In the genomic region with DNA sequence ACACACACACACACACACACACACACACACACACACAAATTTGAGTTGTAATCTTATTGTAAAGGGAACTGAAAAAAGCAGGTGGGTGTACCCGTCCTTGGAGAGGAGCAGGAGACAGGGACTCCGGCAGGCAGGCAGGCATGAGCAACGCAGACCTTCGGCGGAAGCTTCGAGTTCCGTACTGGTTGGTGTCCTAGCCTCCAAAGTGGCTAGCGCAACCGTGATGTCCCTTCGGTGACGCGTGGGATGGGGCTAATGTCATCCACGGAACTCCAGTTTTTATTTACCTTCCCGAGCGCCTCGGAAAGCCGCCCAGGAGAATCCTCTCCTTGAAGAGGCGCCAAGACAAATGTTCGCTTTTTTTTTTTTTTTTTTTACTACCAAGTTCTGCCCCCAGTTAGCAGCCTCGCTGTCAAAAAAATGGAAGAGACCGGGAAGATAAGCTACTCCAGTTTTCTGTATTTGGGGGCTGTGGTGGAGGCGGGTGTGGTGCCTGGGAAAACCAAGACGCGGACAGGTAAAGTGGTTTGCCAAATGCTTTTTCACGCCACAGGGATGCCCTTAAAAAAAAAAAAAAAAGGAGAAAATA, we compare ENCODE assay signal across 8 mouse cellular contexts. TPM values are rescaled to one million over a fixed set of nuclear protein-coding genes. Genes with fewer than 3 reads are reported as not detected.
A peak's percentile ranks its signal among the peaks of the same experiment; 100 is the strongest.
DNase-seq lines count a peak whose midpoint lies in the region; ATAC-seq and TF ChIP-seq lines count a peak whose summit lies in the region.

No protein-coding gene starts in this region.

- no peaks in the 10 kb centered on the region for H3K9me3 ChIP-seq in heart, embryonic 10.5 days
- no peaks in the 10 kb centered on the region for H3K9me3 ChIP-seq in E14TG2a.4 (ENCODE audit: low read length)
- no peaks in the 10 kb centered on the region for H3K9me3 ChIP-seq in forebrain, embryonic 11.5 days (ENCODE audit: control insufficient read depth, low read length)
- no peaks in the 10 kb centered on the region for H3K9me3 ChIP-seq in limb, embryonic 12.5 days
- no peaks in the 10 kb centered on the region for H3K9me3 ChIP-seq in neural tube, embryonic 14.5 days (ENCODE audit: control insufficient read depth, low read length)

- WGBS in heart, embryonic 10.5 days: 1% methylated on average over 25 of the region's 25 CpGs
- WGBS in forebrain, embryonic 11.5 days: 2% methylated on average over 25 of the region's 25 CpGs
- 1% methylated on average over 25 of the region's 25 CpGs for WGBS in limb, embryonic 12.5 days
- 2% methylated on average over 25 of the region's 25 CpGs for WGBS in neural tube, embryonic 14.5 days

- DNase-seq in heart, embryonic 10.5 days (ENCODE audit: low spot score): no peak
- no peak for DNase-seq in heart, adult 11 months
- DNase-seq in forebrain, embryonic 11.5 days (ENCODE audit: low spot score): peak; percentile 68
- DNase-seq in left cerebral cortex, adult 18-20 months (ENCODE audit: low spot score in 2 of 2): no peak
- DNase-seq in adipocyte (ENCODE audit: low spot score): no peak

- H3K27me3 ChIP-seq in heart, embryonic 10.5 days (ENCODE audit: insufficient read depth, poor library complexity, severe bottlenecking): no peaks in the 10 kb centered on the region
- peaks cover 12% of the 10 kb centered on the region for H3K27me3 ChIP-seq in E14TG2a.4 (ENCODE audit: insufficient read depth, low read length)
- no peaks in the 10 kb centered on the region for H3K27me3 ChIP-seq in forebrain, embryonic 11.5 days (ENCODE audit: control insufficient read depth, insufficient read depth, low read length)
- H3K27me3 ChIP-seq in limb, embryonic 12.5 days: no peaks in the 10 kb centered on the region
- H3K27me3 ChIP-seq in neural tube, embryonic 14.5 days (ENCODE audit: control insufficient read depth, insufficient read depth, low read length): no peaks in the 10 kb centered on the region

- TF ChIP-seq CTCF in E14TG2a.4 (conservative IDR thresholded peaks at IDR 0.05; ENCODE audit: low read length): no peak

- peak overlapping the region; percentile 64 for H3K9ac ChIP-seq in forebrain, embryonic 11.5 days (ENCODE audit: low read length)
- peak overlapping the region; percentile 53 for H3K9ac ChIP-seq in limb, embryonic 12.5 days (replicated peaks)
- H3K9ac ChIP-seq in neural tube, embryonic 14.5 days (replicated peaks; ENCODE audit: low read depth, low read length): 0 out of 2 replicates have a peak overlapping the region, but pooled peaks have one; percentile 37

- H3K36me3 ChIP-seq in heart, embryonic 10.5 days: no peaks in the 10 kb centered on the region
- H3K36me3 ChIP-seq in E14TG2a.4 (ENCODE audit: insufficient read depth, low read length): no peaks in the 10 kb centered on the region
- H3K36me3 ChIP-seq in forebrain, embryonic 11.5 days (ENCODE audit: control insufficient read depth, insufficient read depth, low read length): no peaks in the 10 kb centered on the region
- no peaks in the 10 kb centered on the region for H3K36me3 ChIP-seq in limb, embryonic 12.5 days
- no peaks in the 10 kb centered on the region for H3K36me3 ChIP-seq in neural tube, embryonic 14.5 days (ENCODE audit: control insufficient read depth, insufficient read depth, low read length)

- peak overlapping the region; percentile 65 for H3K4me3 ChIP-seq in heart, embryonic 10.5 days
- peak overlapping the region; percentile 78 for H3K4me3 ChIP-seq in E14TG2a.4 (replicated peaks; ENCODE audit: low read length)
- H3K4me3 ChIP-seq in forebrain, embryonic 11.5 days (ENCODE audit: low read depth, low read length): peak overlapping the region; percentile 38
- H3K4me3 ChIP-seq in limb, embryonic 12.5 days (replicated peaks): peak overlapping the region; percentile 53
- peak overlapping the region; percentile 29 for H3K4me3 ChIP-seq in neural tube, embryonic 14.5 days (ENCODE audit: low read depth, low read length)

- H3K4me2 ChIP-seq in forebrain, embryonic 11.5 days (ENCODE audit: low read depth, low read length, severe bottlenecking): peak overlapping the region; percentile 94
- peak overlapping the region; percentile 93 for H3K4me2 ChIP-seq in limb, embryonic 12.5 days
- H3K4me2 ChIP-seq in neural tube, embryonic 14.5 days (ENCODE audit: low read depth, low read length): peak overlapping the region; percentile 78

- peak overlapping the region; percentile 92 for H3K27ac ChIP-seq in heart, embryonic 10.5 days
- H3K27ac ChIP-seq in forebrain, embryonic 11.5 days (ENCODE audit: low read depth, low read length): peak overlapping the region; percentile 37; the same call in 1 of the 2 replicates
- H3K27ac ChIP-seq in limb, embryonic 12.5 days: peak overlapping the region; percentile 78
- no peak overlapping the region for H3K27ac ChIP-seq in neural tube, embryonic 14.5 days (ENCODE audit: low read depth, low read length)

- peak; percentile 28 for ATAC-seq in forebrain, embryonic 11.5 days (replicated peaks; ENCODE audit: low FRiP score)
- ATAC-seq in limb, embryonic 12.5 days (ENCODE audit: insufficient number of reproducible peaks, insufficient read depth, low FRiP score, low TSS enrichment, low read depth): no peak
- ATAC-seq in neural tube, embryonic 14.5 days (ENCODE audit: low read depth): peak; percentile 23; the same call in 1 of the 2 replicates

- peaks cover 54% of the 10 kb centered on the region for H3K4me1 ChIP-seq in heart, embryonic 10.5 days
- H3K4me1 ChIP-seq in E14TG2a.4 (replicated peaks; ENCODE audit: low read depth, low read length): peaks cover 90% of the 10 kb centered on the region
- H3K4me1 ChIP-seq in forebrain, embryonic 11.5 days (replicated peaks; ENCODE audit: control insufficient read depth, insufficient read depth, low read length): peaks cover 17% of the 10 kb centered on the region
- peaks cover 41% of the 10 kb centered on the region for H3K4me1 ChIP-seq in limb, embryonic 12.5 days (replicated peaks)
- H3K4me1 ChIP-seq in neural tube, embryonic 14.5 days (ENCODE audit: control insufficient read depth, insufficient read depth, low read length): peaks cover 15% of the 10 kb centered on the region

RNA-seq across cellular contexts. Expression of gene Msl1, which starts 6.0 kb away (rescaled TPM):
- polyA plus RNA-seq in heart, embryonic 10.5 days (2016; fragmentation: Nextera tagmentation; extraction: Ambion mirVana): 14.0 and 21.6 TPM in 2 replicates
- 24.0 and 28.4 TPM in 2 replicates for polyA plus RNA-seq in forebrain, embryonic 11.5 days (2014; fragmentation: Nextera tagmentation; extraction: Ambion mirVana)
- polyA plus RNA-seq in limb, embryonic 12.5 days (2016; fragmentation: Nextera tagmentation; extraction: Ambion mirVana): 32.7 and 35.3 TPM in 2 replicates
- polyA plus RNA-seq in neural tube, embryonic 14.5 days (2014; fragmentation: Nextera tagmentation; extraction: Ambion mirVana): 24.2 and 26.9 TPM in 2 replicates
- total RNA-seq in left cerebral cortex, adult 18-20 months (2021): 100 to 1,000 TPM; 182 to 185 TPM

RNA-seq across cellular contexts. Expression of gene Nr1d1, which starts 14.2 kb away (rescaled TPM):
- 3.6 and 5.9 TPM in 2 replicates for polyA plus RNA-seq in heart, embryonic 10.5 days (2016; fragmentation: Nextera tagmentation; extraction: Ambion mirVana)
- polyA plus RNA-seq in forebrain, embryonic 11.5 days (2014; fragmentation: Nextera tagmentation; extraction: Ambion mirVana): 1.0 and 1.6 TPM in 2 replicates
- polyA plus RNA-seq in limb, embryonic 12.5 days (2016; fragmentation: Nextera tagmentation; extraction: Ambion mirVana): 0.79 and 1.0 TPM in 2 replicates
- 3.8 and 3.9 TPM in 2 replicates for polyA plus RNA-seq in neural tube, embryonic 14.5 days (2014; fragmentation: Nextera tagmentation; extraction: Ambion mirVana)
- 100 to 1,000 TPM in 1 of 2 experiments, 10 to 100 TPM in 1; 87.2 to 122 TPM for total RNA-seq in left cerebral cortex, adult 18-20 months (2021)

RNA-seq across cellular contexts. Expression of gene Casc3, which starts 15.4 kb away (rescaled TPM):
- 29.5 and 37.2 TPM in 2 replicates for polyA plus RNA-seq in heart, embryonic 10.5 days (2016; fragmentation: Nextera tagmentation; extraction: Ambion mirVana)
- 59.9 and 63.2 TPM in 2 replicates for polyA plus RNA-seq in forebrain, embryonic 11.5 days (2014; fragmentation: Nextera tagmentation; extraction: Ambion mirVana)
- 48.1 and 54.1 TPM in 2 replicates for polyA plus RNA-seq in limb, embryonic 12.5 days (2016; fragmentation: Nextera tagmentation; extraction: Ambion mirVana)
- 47.9 and 54.1 TPM in 2 replicates for polyA plus RNA-seq in neural tube, embryonic 14.5 days (2014; fragmentation: Nextera tagmentation; extraction: Ambion mirVana)
- total RNA-seq in left cerebral cortex, adult 18-20 months (2021): 10 to 100 TPM; 53.0 to 57.3 TPM

RNA-seq across cellular contexts. Expression of gene Rapgefl1, which starts 47.3 kb away (rescaled TPM):
- 0.78 and 0.87 TPM in 2 replicates for polyA plus RNA-seq in heart, embryonic 10.5 days (2016; fragmentation: Nextera tagmentation; extraction: Ambion mirVana)
- 2.0 and 2.5 TPM in 2 replicates for polyA plus RNA-seq in forebrain, embryonic 11.5 days (2014; fragmentation: Nextera tagmentation; extraction: Ambion mirVana)
- polyA plus RNA-seq in limb, embryonic 12.5 days (2016; fragmentation: Nextera tagmentation; extraction: Ambion mirVana): 2.5 and 3.3 TPM in 2 replicates
- polyA plus RNA-seq in neural tube, embryonic 14.5 days (2014; fragmentation: Nextera tagmentation; extraction: Ambion mirVana): 13.9 and 18.6 TPM in 2 replicates
- total RNA-seq in left cerebral cortex, adult 18-20 months (2021): 100 to 1,000 TPM; 133 to 139 TPM

RNA-seq across cellular contexts. Expression of gene Thra, which starts 48.9 kb away (rescaled TPM):
- 19.2 and 23.2 TPM in 2 replicates for polyA plus RNA-seq in heart, embryonic 10.5 days (2016; fragmentation: Nextera tagmentation; extraction: Ambion mirVana)
- 35.9 and 36.9 TPM in 2 replicates for polyA plus RNA-seq in forebrain, embryonic 11.5 days (2014; fragmentation: Nextera tagmentation; extraction: Ambion mirVana)
- polyA plus RNA-seq in limb, embryonic 12.5 days (2016; fragmentation: Nextera tagmentation; extraction: Ambion mirVana): 22.3 and 24.9 TPM in 2 replicates
- polyA plus RNA-seq in neural tube, embryonic 14.5 days (2014; fragmentation: Nextera tagmentation; extraction: Ambion mirVana): 148 and 186 TPM in 2 replicates
- total RNA-seq in left cerebral cortex, adult 18-20 months (2021): 100 to 1,000 TPM; 708 to 832 TPM
